22 mouse cellular contexts compared by ENCODE assay signal in genomic region chr5:52141936-52142335, GRCm38 (mm10). TPM values are rescaled to one million over a fixed set of nuclear protein-coding genes. Genes with fewer than 3 reads are reported as not detected.
DNase-seq lines count a peak whose midpoint lies in the region; ATAC-seq lines count a peak whose summit lies in the region.
"Had no signal": no experiment of that assay in that cellular context is flagged by ENCODE, and none has a peak within 500 bp of the region (broad histone marks: within the 10 kb centered on the region; RNA-seq: fewer than 3 reads in every experiment).

No protein-coding gene starts in this region.

- 91% methylated on average over 9 of the region's 9 CpGs for WGBS in forebrain, embryonic 12.5 days
- WGBS in limb, embryonic 10.5 days, result 92% methylated on average over 9 of the region's 9 CpGs

- H3K4me3 ChIP-seq in forebrain, embryonic 12.5 days (replicated peaks), result no peak overlapping the region
- no peak overlapping the region for H3K4me3 ChIP-seq in limb, embryonic 10.5 days
- H3K4me3 ChIP-seq: embryonic facial prominence, embryonic 13.5 days; heart, embryonic 10.5 days had no signal

- no peaks in the 10 kb centered on the region for H3K4me1 ChIP-seq in forebrain, embryonic 12.5 days
- H3K4me1 ChIP-seq in limb, embryonic 10.5 days, result no peaks in the 10 kb centered on the region
- H3K4me1 ChIP-seq: embryonic facial prominence, embryonic 13.5 days; heart, embryonic 10.5 days had no signal

- H3K27me3 ChIP-seq in forebrain, embryonic 12.5 days, result no peaks in the 10 kb centered on the region
- no peaks in the 10 kb centered on the region for H3K27me3 ChIP-seq in limb, embryonic 10.5 days (ENCODE audit: low read depth, poor library complexity, severe bottlenecking)
- H3K27me3 ChIP-seq: embryonic facial prominence, embryonic 13.5 days had no signal

- no peaks in the 10 kb centered on the region for H3K9me3 ChIP-seq in forebrain, embryonic 12.5 days
- H3K9me3 ChIP-seq in limb, embryonic 10.5 days (replicated peaks), result no peaks in the 10 kb centered on the region
- H3K9me3 ChIP-seq: embryonic facial prominence, embryonic 13.5 days; heart, embryonic 10.5 days had no signal

- DNase-seq in lung, postnatal 36 days, result peak; percentile 8
- no peak for DNase-seq in lung, postnatal 25 days (ENCODE audit: low spot score)
- no peak for DNase-seq in retina, postnatal 1 day
- DNase-seq in frontal cortex, postnatal 10 days (ENCODE audit: low spot score in 2 of 2), result no peak
- DNase-seq in limb, embryonic 10.5 days (ENCODE audit: low spot score), result no peak
- DNase-seq: adrenal gland, postnatal 10 days; cerebellum, adult 18-20 months; gastrocnemius, postnatal 25 days; kidney, adult 9 months; kidney, postnatal 36 days; layer of hippocampus, adult 9-11 months; liver; lung, adult 2 months; right cerebral cortex, postnatal 4 days; thymus, postnatal 36 days had no signal

- no peak overlapping the region for H3K4me2 ChIP-seq in forebrain, embryonic 12.5 days
- H3K4me2 ChIP-seq: embryonic facial prominence, embryonic 13.5 days had no signal

- H3K27ac ChIP-seq in forebrain, embryonic 12.5 days, result no peak overlapping the region
- H3K27ac ChIP-seq in limb, embryonic 10.5 days, result no peak overlapping the region
- H3K27ac ChIP-seq: embryonic facial prominence, embryonic 13.5 days; heart, embryonic 10.5 days; macrophage had no signal

- H3K36me3 ChIP-seq in forebrain, embryonic 12.5 days (replicated peaks), result peaks cover 21% of the 10 kb centered on the region
- peaks cover 85% of the 10 kb centered on the region for H3K36me3 ChIP-seq in limb, embryonic 10.5 days

- ATAC-seq in common myeloid progenitor, adult 5-6 weeks (replicated peaks; ENCODE audit: low read depth, poor library complexity, severe bottlenecking), result peak; percentile 92
- ATAC-seq in megakaryocyte progenitor cell, adult 5-6 weeks (replicated peaks; ENCODE audit: poor library complexity), result peak; percentile 84
- ATAC-seq in forebrain, embryonic 12.5 days (ENCODE audit: low FRiP score), result no peak
- ATAC-seq: midbrain, embryonic 16.5 days had no signal

- no peak overlapping the region for H3K9ac ChIP-seq in forebrain, embryonic 12.5 days
- H3K9ac ChIP-seq: embryonic facial prominence, embryonic 13.5 days had no signal

RNA-seq across cellular contexts. Expression of gene Dhx15, which starts 48.4 kb away (rescaled TPM):
- total RNA-seq in common myeloid progenitor, adult 5-6 weeks (2017), result 369 and 381 TPM in 2 replicates
- 305 and 320 TPM in 2 replicates for total RNA-seq in megakaryocyte progenitor cell, adult 5-6 weeks (2015)
- total RNA-seq in megakaryocyte progenitor cell, adult 5-6 weeks (2017), result 315 and 364 TPM in 2 replicates
- 209 and 225 TPM in 2 replicates for polyA plus RNA-seq in forebrain, embryonic 12.5 days (2016; fragmentation: Nextera tagmentation; extraction: Ambion mirVana)
- 214 and 221 TPM in 2 replicates for polyA plus RNA-seq in limb, embryonic 10.5 days (2016; fragmentation: Nextera tagmentation; extraction: Ambion mirVana)
